Mouse (Mus musculus): ENCODE data around the gene Olfr54. TPM values are rescaled to one million over a fixed set of nuclear protein-coding genes. Genes with fewer than 3 reads are reported as not detected.

Olfr54 gene
- total RNA-seq (2012; rRNA removed) (not detected in 2 replicates), total RNA-seq (2014; rRNA removed) (not detected in 2 replicates), polyA plus RNA-seq (2012; ENCODE audit: insufficient read length, low read depth) (not detected in 2 replicates)

- H3K9ac ChIP-seq (ENCODE audit: insufficient read depth, low read depth): no peak within 1 kb of the TSS
- in situ Hi-C loops (cut with MboI; ENCODE audit: low pct_ligation_motif_present, low pct_unique_long_range_greater_than_20kb, low sequenced_read_pairs) (no loop called here), dilution Hi-C loops (cut with MboI; ENCODE audit: extremely low pct_ligation_motif_present, extremely low pct_unique_long_range_greater_than_20kb, low sequenced_read_pairs) (no loop called here)
- peaks cover 2% of the 10 kb centered on the region for H3K9me3 ChIP-seq (replicated peaks; ENCODE audit: low read length)
- peaks cover 38% of the 10 kb centered on the region for H3K27me3 ChIP-seq (replicated peaks)
- no peak within 1 kb of the TSS for H3K4me2 ChIP-seq (ENCODE audit: insufficient read depth, low read depth, poor library complexity, severe bottlenecking)
- TF ChIP-seq BHLHE40 (IDR thresholded peaks at IDR 0.05; ENCODE audit: low read depth, low read length) (no peak), GABPA (IDR thresholded peaks at IDR 0.05; ENCODE audit: insufficient replicate concordance, low read depth, low read length) (no peak), KAT2A (IDR thresholded peaks at IDR 0.05; ENCODE audit: insufficient replicate concordance, low read length) (no peak), TBP (conservative IDR thresholded peaks at IDR 0.05; ENCODE audit: low read depth, low read length) (no peak), E2F4 (IDR thresholded peaks at IDR 0.05; ENCODE audit: insufficient replicate concordance, low read depth, low read length) (no peak), USF1 (IDR thresholded peaks at IDR 0.05; ENCODE audit: low read depth, low read length) (no peak), EP300 (IDR thresholded peaks at IDR 0.05; ENCODE audit: low read length) (no peak), MXI1 (IDR thresholded peaks at IDR 0.05; ENCODE audit: low read depth, low read length) (no peak)
- no peaks in the 10 kb centered on the region for H3K79me2 ChIP-seq (replicated peaks; ENCODE audit: control insufficient read depth, extremely low read depth, insufficient read depth, poor library complexity, severe bottlenecking)
- no peak within 1 kb of the TSS for H3K27ac ChIP-seq (ENCODE audit: insufficient read depth, low read depth)
- no peak within 1 kb of the TSS for H3K4me3 ChIP-seq (replicated peaks in 1 of 3; ENCODE audit: low read depth in 2 of 3, low read length in 2 of 3, poor library complexity in 1 of 3)
- no peaks in the 10 kb centered on the region for H3K36me3 ChIP-seq (replicated peaks in 1 of 2; ENCODE audit: control insufficient read depth in 1 of 2, insufficient read depth in 1 of 2, low read length in 1 of 2)
- no peak for DNase-seq (ENCODE audit: extremely low read depth)
- no peaks in the 10 kb centered on the region for H3K4me1 ChIP-seq (ENCODE audit: control insufficient read depth in 1 of 2, insufficient read depth in 2 of 2)
Measured at GRCm38 (mm10) chr11:51013936-51014335, at the start of gene Olfr54. TSS of gene Olfr54 (plus strand) at chr11:51014236.

GRCm38 (mm10) chr11:50964886-50965285 is 49.1 kb upstream of the Olfr54 start:
- H3K4me2 ChIP-seq (ENCODE audit: insufficient read depth, low read depth, poor library complexity, severe bottlenecking): no peak overlapping the region
- TF ChIP-seq IRF4 (IDR thresholded peaks at IDR 0.05; ENCODE audit: low read depth, low read length) (no peak), PAX5 (IDR thresholded peaks at IDR 0.05; ENCODE audit: low read length) (no peak), SMC3 (IDR thresholded peaks at IDR 0.05; ENCODE audit: low read depth, low read length) (no peak), ELF1 (IDR thresholded peaks at IDR 0.05; ENCODE audit: low read depth, low read length) (no peak), MEF2A (IDR thresholded peaks at IDR 0.05; ENCODE audit: borderline replicate concordance, low read depth, low read length) (no peak), TCF12 (IDR thresholded peaks at IDR 0.05; ENCODE audit: low read depth, low read length) (no peak), CHD1 (IDR thresholded peaks at IDR 0.05; ENCODE audit: low read depth, low read length) (no peak), JUN (IDR thresholded peaks at IDR 0.05; ENCODE audit: insufficient read depth, low read depth, low read length) (no peak), NELFE (IDR thresholded peaks at IDR 0.05; ENCODE audit: low read depth, low read length) (no peak), TBP (conservative IDR thresholded peaks at IDR 0.05; ENCODE audit: low read depth, low read length) (no peak), MAX (IDR thresholded peaks at IDR 0.05; ENCODE audit: low read length) (no peak), HCFC1 (IDR thresholded peaks at IDR 0.05; ENCODE audit: low read depth, low read length) (no peak), ZMIZ1 (IDR thresholded peaks at IDR 0.05; ENCODE audit: low read depth, low read length) (no peak), E2F4 (IDR thresholded peaks at IDR 0.05; ENCODE audit: insufficient replicate concordance, low read depth, low read length) (no peak), USF1 (IDR thresholded peaks at IDR 0.05; ENCODE audit: low read depth, low read length) (no peak), MYC (IDR thresholded peaks at IDR 0.05; ENCODE audit: low read depth, low read length) (no peak)
- in situ Hi-C loops (cut with MboI; ENCODE audit: low pct_ligation_motif_present, low pct_unique_long_range_greater_than_20kb, low sequenced_read_pairs) (no loop called here), dilution Hi-C loops (cut with MboI; ENCODE audit: extremely low pct_ligation_motif_present, extremely low pct_unique_long_range_greater_than_20kb, low sequenced_read_pairs) (no loop called here)
- H3K4me3 ChIP-seq (replicated peaks in 1 of 3; ENCODE audit: low read depth in 2 of 3, low read length in 2 of 3, poor library complexity in 1 of 3): no peak overlapping the region
- no peaks in the 10 kb centered on the region for H3K36me3 ChIP-seq (replicated peaks in 1 of 2; ENCODE audit: control insufficient read depth in 1 of 2, insufficient read depth in 1 of 2, low read length in 1 of 2)
- no peaks in the 10 kb centered on the region for H3K9me3 ChIP-seq (replicated peaks; ENCODE audit: low read length)
- DNase-seq (ENCODE audit: extremely low read depth): no peak
- no peaks in the 10 kb centered on the region for H3K79me2 ChIP-seq (replicated peaks; ENCODE audit: control insufficient read depth, extremely low read depth, insufficient read depth, poor library complexity, severe bottlenecking)
- H3K4me1 ChIP-seq (ENCODE audit: control insufficient read depth in 1 of 2, insufficient read depth in 2 of 2): no peaks in the 10 kb centered on the region
- no peak overlapping the region for H3K27ac ChIP-seq (ENCODE audit: insufficient read depth, low read depth)
- peaks cover 69% of the 10 kb centered on the region for H3K27me3 ChIP-seq (replicated peaks)
- H3K9ac ChIP-seq (ENCODE audit: insufficient read depth, low read depth): no peak overlapping the region
